Mouse (Mus musculus): ENCODE measurements at regions not wholly inside any gene's neighbourhood (a gene's known extent, or its start where the extent isn't known, plus 50 kb on each side); places are given as distances from the start of the nearest gene placed in this dataset.

DNA sequence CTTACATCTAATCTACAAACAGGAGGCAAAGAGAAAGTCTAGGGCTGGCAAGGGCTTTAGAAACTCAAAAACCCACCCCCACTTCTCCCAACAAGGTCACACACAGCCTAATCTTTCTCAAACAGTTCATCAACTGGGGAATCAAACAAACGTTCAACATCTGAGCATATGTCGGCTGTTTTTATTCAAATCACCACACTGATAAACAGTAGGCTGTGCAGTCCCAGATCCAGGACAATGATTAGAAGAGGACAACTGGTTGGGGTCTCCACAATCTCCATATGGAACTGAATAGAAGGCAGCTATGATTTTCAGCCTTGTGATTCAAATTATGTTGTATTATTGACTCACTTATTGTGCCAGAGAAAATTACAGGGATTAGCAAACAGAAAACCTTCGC is 193.1 kb upstream of the Clnk start:
- no peaks in the 10 kb centered on the region for H3K4me1 ChIP-seq (replicated peaks)
- H3K4me3 ChIP-seq (replicated peaks) = no peak overlapping the region
- H3K27ac ChIP-seq = no peak overlapping the region
- no peaks in the 10 kb centered on the region for H3K27me3 ChIP-seq (replicated peaks)
- H3K9ac ChIP-seq = no peak overlapping the region
- no peaks in the 10 kb centered on the region for H3K36me3 ChIP-seq
- 45% methylated on average over 3 of the region's 3 CpGs for WGBS
- no peaks in the 10 kb centered on the region for H3K9me3 ChIP-seq
- no peak overlapping the region for H3K4me2 ChIP-seq (replicated peaks)
- ATAC-seq = no peak

DNA sequence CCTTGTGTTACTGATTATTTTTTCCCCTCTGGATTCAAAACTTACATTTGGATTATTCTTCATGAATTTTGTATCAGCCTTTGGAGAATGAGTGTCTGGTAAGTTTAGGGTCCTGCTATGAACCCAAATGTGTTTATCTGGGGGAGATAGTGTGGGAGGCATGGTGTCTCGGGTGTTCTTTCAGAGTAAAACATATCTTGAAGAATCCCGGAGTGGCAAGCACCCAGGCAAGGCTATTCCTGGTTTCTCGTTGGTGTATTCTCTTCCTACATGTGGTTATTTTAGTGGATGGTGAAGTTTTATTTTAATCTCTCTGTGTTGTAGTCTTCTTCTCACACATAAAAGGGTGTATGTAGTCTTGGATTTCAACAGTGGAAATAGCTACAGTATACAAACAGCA is 186.4 kb upstream of the Clnk start:
- H3K4me1 ChIP-seq (replicated peaks) = no peaks in the 10 kb centered on the region
- H3K4me3 ChIP-seq (replicated peaks) = no peak overlapping the region
- WGBS = 83% methylated on average over 3 of the region's 3 CpGs
- H3K27me3 ChIP-seq (replicated peaks) = no peaks in the 10 kb centered on the region
- no peaks in the 10 kb centered on the region for H3K36me3 ChIP-seq
- no peak overlapping the region for H3K4me2 ChIP-seq (replicated peaks)
- no peak overlapping the region for H3K9ac ChIP-seq
- no peaks in the 10 kb centered on the region for H3K9me3 ChIP-seq
- H3K27ac ChIP-seq = no peak overlapping the region
- ATAC-seq = no peak

DNA sequence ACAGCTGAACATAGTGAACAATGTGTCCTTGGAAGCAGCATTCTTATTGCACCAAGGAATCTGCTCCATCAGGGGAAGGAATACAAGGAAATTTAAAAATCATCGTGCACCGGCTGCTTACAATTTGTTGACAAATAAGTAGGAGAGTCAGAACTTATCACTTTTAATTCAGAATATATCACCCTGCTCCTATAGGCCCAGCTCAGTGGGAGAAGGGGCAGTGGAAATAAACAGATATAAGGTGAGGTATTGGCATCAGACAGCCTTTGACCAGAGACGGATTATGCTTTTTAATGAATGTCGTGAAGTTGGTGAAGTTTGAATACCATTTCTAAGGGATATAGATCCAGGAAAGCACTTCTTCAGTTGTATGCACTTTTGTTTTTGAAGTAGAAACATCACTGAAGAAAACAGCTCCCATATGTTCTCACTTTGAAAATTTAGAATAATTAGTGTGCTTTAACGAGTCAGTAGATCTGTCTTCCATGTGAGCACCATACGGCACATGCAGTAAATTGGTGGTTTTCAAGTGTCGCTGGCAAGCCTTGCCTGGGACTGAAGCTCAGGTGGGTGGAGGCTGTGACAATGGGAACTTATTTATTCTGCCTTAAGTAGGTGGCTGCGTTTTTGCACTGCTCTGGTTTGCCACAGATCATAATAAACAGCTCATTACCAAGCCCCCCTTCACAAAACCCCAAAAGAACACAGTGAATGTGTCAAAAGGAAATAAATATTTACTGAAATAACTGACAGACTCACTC is 176.1 kb upstream of the Clnk start:
- no peak for ATAC-seq
- Histone ChIP-seq H3K9ac (no peak overlapping the region), H3K36me3 (no peaks in the 10 kb centered on the region), H3K4me2 (replicated peaks) (no peak overlapping the region), H3K4me1 (replicated peaks) (no peaks in the 10 kb centered on the region), H3K9me3 (no peaks in the 10 kb centered on the region), H3K4me3 (replicated peaks) (no peak overlapping the region), H3K27ac (no peak overlapping the region), H3K27me3 (replicated peaks) (no peaks in the 10 kb centered on the region)
- whole genome bisulfite sequencing = 76% methylated on average over 8 of the region's 8 CpGs

DNA sequence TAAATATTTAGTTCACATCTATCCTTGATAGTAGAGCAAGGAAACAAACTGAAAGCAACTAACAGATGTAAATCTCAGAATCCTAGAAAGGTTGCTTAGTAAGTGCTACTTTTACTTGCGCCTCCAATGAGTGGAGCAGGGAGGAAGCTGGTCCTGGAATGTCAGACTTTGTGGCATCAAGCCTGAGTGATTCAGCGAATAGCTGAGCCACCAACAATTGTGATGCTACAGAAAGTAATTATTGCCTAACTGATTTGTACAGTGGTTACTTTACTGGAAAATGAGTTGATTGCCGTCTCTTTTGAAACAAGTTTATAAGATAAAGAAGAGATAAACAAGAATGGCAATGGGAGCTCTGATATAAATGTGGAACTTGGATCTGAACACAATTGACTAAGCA is 173.9 kb upstream of the Clnk start:
- Histone ChIP-seq H3K4me2 (replicated peaks) (no peak overlapping the region), H3K9me3 (no peaks in the 10 kb centered on the region), H3K4me1 (replicated peaks) (no peaks in the 10 kb centered on the region), H3K27ac (no peak overlapping the region), H3K9ac (no peak overlapping the region), H3K27me3 (replicated peaks) (no peaks in the 10 kb centered on the region), H3K4me3 (replicated peaks) (no peak overlapping the region), H3K36me3 (no peaks in the 10 kb centered on the region)
- 87% methylated on average over 3 of the region's 3 CpGs for WGBS
- ATAC-seq = no peak

DNA sequence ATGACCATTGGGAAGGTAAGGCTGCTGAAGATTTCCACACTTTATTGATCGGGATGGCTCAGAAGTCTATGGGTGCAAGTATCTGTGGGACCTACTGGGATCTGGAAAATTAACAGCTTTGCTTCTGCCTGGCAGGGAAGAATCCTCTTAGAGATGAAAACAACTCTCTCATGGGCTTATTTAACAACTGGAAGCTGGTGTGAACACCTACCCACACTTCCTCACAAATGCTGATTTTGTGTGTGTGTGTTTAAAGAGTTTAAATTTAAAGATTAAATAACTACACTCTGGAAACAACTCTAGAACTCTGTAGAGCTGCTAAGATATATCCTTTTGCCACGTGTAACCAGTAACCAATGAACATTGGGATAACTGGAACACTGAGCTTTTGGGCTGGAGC is 172.5 kb upstream of the Clnk start:
- no peak overlapping the region for H3K4me3 ChIP-seq (replicated peaks)
- no peak for ATAC-seq
- no peak overlapping the region for H3K4me2 ChIP-seq (replicated peaks)
- H3K9ac ChIP-seq = no peak overlapping the region
- H3K36me3 ChIP-seq = no peaks in the 10 kb centered on the region
- 73% methylated on average over 2 of the region's 2 CpGs for WGBS
- H3K27me3 ChIP-seq (replicated peaks) = no peaks in the 10 kb centered on the region
- no peak overlapping the region for H3K27ac ChIP-seq
- no peaks in the 10 kb centered on the region for H3K4me1 ChIP-seq (replicated peaks)
- no peaks in the 10 kb centered on the region for H3K9me3 ChIP-seq

DNA sequence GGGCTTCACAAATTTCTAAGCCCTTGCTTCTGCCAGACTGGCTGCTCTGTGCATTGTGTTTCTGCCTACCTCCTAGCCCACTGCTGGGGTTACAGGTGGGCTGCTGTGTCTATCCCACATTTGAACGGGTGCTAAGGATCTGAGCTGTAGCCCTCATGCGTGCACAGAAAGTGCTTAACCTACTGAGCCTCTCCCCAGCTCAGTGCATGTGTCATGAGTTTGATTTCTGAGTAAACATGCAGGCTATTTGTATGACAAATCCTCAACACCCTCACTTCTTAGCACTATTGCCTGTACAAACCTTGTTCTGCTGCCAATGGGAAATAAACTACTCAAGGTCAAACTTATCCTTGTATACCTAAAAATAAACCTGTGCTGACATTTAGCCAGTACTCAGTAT is 163.9 kb upstream of the Clnk start:
- no peak overlapping the region for H3K4me3 ChIP-seq (replicated peaks)
- H3K36me3 ChIP-seq = no peaks in the 10 kb centered on the region
- H3K27me3 ChIP-seq (replicated peaks) = no peaks in the 10 kb centered on the region
- H3K27ac ChIP-seq = no peak overlapping the region
- no peak for ATAC-seq
- no peak overlapping the region for H3K4me2 ChIP-seq (replicated peaks)
- 70% methylated on average over 2 of the region's 2 CpGs for WGBS
- no peaks in the 10 kb centered on the region for H3K9me3 ChIP-seq
- H3K4me1 ChIP-seq (replicated peaks) = no peaks in the 10 kb centered on the region
- no peak overlapping the region for H3K9ac ChIP-seq

DNA sequence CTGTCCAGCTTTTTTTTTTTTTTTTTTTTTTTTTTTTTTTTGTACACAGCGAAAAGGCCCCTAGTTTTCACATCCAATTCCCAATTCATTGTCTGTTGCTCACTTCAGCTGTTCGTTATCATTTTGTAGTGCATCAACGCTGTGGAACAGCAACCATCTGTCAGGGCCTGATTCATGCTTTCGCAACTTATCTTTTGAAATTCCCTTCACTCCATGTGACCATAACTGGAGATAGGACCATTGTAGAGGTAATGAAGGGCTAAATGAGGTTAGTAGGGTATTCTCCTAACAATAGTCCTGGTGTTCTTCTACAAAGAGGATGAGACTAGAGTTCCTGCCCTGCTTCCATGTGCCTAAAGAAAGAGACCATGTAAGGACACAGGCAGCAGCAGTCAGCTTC is 146.6 kb upstream of the Clnk start:
- no peak overlapping the region for H3K9ac ChIP-seq
- 85% methylated on average over 4 of the region's 4 CpGs for WGBS
- no peak overlapping the region for H3K4me2 ChIP-seq (replicated peaks)
- H3K4me3 ChIP-seq (replicated peaks) = no peak overlapping the region
- H3K4me1 ChIP-seq (replicated peaks) = no peaks in the 10 kb centered on the region
- no peaks in the 10 kb centered on the region for H3K9me3 ChIP-seq
- no peak overlapping the region for H3K27ac ChIP-seq
- ATAC-seq = no peak
- H3K36me3 ChIP-seq = no peaks in the 10 kb centered on the region
- H3K27me3 ChIP-seq (replicated peaks) = no peaks in the 10 kb centered on the region

DNA sequence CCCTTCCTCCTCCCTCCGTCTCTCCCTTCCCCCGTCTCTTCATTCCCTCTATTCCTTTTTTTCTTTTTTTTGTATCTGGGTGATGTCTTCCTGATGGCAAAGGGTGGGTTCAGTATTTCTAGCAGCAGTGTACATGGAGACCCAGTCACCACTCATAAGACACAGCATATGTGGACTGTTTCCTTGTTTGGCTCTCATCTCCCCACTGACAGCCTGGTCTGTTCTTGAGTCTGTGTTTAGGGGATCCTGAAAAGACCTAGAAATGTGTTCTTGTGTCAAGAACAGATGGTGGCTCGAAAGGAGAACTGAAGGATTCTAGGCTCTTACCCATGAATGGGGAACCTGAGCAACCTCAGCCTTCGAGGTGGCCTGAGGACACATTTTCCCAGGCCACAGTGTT is 124.0 kb upstream of the Clnk start:
- no peak for ATAC-seq
- WGBS = 86% methylated on average over 4 of the region's 4 CpGs
- no peak overlapping the region for H3K9ac ChIP-seq

DNA sequence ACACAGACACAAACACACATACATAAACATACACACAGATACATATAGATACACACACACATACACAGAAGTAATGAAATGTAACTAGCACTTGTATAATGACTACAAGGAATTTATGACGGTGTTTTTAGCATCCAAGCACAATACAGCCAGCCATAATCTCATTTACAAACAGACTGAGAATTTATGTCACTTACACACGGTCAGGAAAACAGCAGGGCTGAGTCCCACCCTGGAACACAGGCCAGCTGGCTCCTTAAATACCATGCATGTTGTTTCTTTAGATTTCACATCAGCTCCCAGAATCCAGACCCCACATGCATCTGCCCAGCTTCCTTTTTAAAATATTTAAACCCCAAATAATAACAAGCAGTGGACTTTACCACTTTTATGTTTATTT is 123.1 kb upstream of the Clnk start:
- no peak overlapping the region for H3K9ac ChIP-seq
- H3K9me3 ChIP-seq = no peaks in the 10 kb centered on the region
- no peaks in the 10 kb centered on the region for H3K4me1 ChIP-seq (replicated peaks)
- no peaks in the 10 kb centered on the region for H3K36me3 ChIP-seq
- no peak for ATAC-seq
- H3K4me2 ChIP-seq (replicated peaks) = no peak overlapping the region
- H3K4me3 ChIP-seq (replicated peaks) = no peak overlapping the region
- H3K27ac ChIP-seq = no peak overlapping the region
- WGBS = 18% methylated on average over 2 of the region's 2 CpGs
- no peaks in the 10 kb centered on the region for H3K27me3 ChIP-seq (replicated peaks)

More for the DNA sequence above, 124.0 kb upstream of the Clnk start:
- H3K27ac ChIP-seq = no peak overlapping the region
- H3K4me3 ChIP-seq (replicated peaks) = no peak overlapping the region
- H3K4me2 ChIP-seq (replicated peaks) = no peak overlapping the region
- H3K9me3 ChIP-seq = no peaks in the 10 kb centered on the region
- H3K27me3 ChIP-seq (replicated peaks) = no peaks in the 10 kb centered on the region
- no peaks in the 10 kb centered on the region for H3K36me3 ChIP-seq
- no peaks in the 10 kb centered on the region for H3K4me1 ChIP-seq (replicated peaks)

DNA sequence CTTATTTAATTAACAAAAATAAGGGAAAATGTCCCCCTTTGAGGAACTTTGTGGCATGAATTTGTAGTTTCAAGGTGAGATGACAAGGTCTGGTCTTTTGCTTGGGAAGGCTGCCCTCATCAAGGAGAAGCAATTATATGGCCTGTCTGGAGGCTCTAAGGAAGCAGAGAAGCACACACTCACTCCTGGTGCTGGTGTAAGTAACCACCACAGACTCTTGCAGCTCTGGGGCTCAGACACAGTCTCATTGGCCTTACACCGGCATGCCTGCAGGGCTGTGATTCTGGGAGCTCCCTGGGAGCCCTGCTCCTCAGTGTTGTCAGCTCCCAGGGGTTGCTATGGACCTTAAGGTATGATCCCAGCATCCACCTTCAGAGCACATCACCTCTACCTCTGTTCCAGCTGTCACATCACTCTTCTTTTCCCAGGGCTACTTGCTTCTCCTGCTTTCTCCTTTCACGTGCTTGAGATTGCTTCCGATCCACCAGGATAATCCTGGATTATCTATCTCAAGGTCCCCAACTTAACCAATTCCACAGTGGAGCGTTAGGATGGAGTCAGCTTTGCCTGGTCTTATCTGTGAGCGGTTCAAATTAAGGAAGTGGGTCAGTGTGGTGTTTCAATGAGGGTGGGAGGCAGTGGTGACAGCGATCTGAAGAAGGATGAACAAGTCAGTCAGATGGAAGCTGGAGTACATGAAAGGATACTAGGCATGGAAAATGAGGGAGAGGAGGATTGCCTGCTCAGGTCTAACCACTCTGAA is 96.0 kb upstream of the Clnk start:
- no peak overlapping the region for H3K9ac ChIP-seq
- H3K4me2 ChIP-seq (replicated peaks) = no peak overlapping the region
- H3K36me3 ChIP-seq = no peaks in the 10 kb centered on the region
- 77% methylated on average over 6 of the region's 6 CpGs for WGBS
- ATAC-seq = no peak
- H3K27ac ChIP-seq = no peak overlapping the region
- H3K4me1 ChIP-seq (replicated peaks) = no peaks in the 10 kb centered on the region
- no peaks in the 10 kb centered on the region for H3K27me3 ChIP-seq (replicated peaks)
- no peak overlapping the region for H3K4me3 ChIP-seq (replicated peaks)
- H3K9me3 ChIP-seq = no peaks in the 10 kb centered on the region

DNA sequence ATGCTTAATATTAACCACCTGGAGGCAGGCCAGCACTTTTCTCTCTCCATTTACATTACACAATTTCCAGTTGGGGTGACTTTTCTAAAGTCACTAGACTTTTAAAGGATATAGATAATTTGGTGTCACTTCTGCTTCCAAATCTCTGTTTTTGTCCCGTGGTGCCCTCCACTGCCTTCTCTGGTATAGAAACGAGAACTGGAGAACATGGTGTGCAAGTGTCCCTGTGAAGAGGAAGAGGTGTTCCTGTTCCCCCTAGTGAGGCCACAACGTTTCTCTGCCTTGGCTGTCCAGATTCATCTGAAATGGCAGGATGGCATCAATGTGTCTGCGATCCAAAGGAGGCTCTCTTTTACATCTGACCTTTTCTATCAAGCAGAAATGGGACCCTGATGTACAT is 93.9 kb upstream of the Clnk start:
- Histone ChIP-seq H3K4me2 (replicated peaks) (no peak overlapping the region), H3K27me3 (replicated peaks) (no peaks in the 10 kb centered on the region), H3K9ac (no peak overlapping the region), H3K36me3 (no peaks in the 10 kb centered on the region), H3K9me3 (no peaks in the 10 kb centered on the region), H3K4me3 (replicated peaks) (no peak overlapping the region), H3K27ac (no peak overlapping the region), H3K4me1 (replicated peaks) (no peaks in the 10 kb centered on the region)
- no peak for ATAC-seq
- 80% methylated on average over 4 of the region's 4 CpGs for WGBS

DNA sequence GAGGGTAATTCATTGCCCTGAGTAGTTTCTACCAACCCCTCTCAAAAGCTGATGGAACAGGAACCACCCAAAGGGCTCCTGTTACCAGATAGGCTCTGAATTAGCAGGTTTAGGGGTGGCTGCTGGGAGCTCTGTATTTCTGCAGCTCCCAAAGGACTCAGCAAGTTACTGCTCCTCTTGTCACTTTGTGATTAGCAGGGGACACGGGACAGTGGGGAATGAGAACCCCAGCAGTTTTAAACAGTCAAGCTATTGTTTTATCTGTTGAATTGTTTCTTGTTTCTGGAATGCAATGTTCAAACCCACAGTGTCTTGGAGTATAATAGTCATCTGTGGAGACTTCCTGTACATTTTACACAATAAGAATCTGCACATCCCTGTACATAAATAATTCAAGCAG is 90.4 kb upstream of the Clnk start:
- H3K4me2 ChIP-seq (replicated peaks) = no peak overlapping the region
- no peaks in the 10 kb centered on the region for H3K36me3 ChIP-seq
- H3K27me3 ChIP-seq (replicated peaks) = no peaks in the 10 kb centered on the region
- H3K27ac ChIP-seq = no peak overlapping the region
- WGBS = 60% methylated on average over 1 of the region's 1 CpGs
- H3K4me1 ChIP-seq (replicated peaks) = no peaks in the 10 kb centered on the region
- no peak for ATAC-seq
- H3K9me3 ChIP-seq = no peaks in the 10 kb centered on the region
- no peak overlapping the region for H3K4me3 ChIP-seq (replicated peaks)
- no peak overlapping the region for H3K9ac ChIP-seq

DNA sequence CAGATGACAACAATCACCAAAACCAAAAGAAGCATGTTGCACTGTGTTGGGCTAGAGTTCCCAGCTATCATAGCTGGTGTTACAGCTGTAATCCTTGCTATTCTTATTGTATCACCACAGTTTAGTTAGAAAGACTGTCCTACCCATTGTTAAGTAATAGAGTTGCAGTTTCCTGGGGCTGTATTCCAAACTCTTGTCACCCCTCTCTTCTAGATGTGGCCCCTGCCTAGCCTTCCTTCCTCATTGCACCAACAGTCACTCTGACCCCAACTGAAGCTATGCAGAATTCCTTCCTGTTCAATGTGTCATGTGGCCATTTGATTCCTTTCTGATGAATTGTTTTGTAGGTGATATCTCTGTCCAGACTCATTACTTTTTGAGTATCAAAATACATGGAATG is 87.8 kb upstream of the Clnk start:
- Histone ChIP-seq H3K9ac (no peak overlapping the region), H3K4me3 (replicated peaks) (no peak overlapping the region), H3K27ac (no peak overlapping the region), H3K36me3 (no peaks in the 10 kb centered on the region), H3K9me3 (no peaks in the 10 kb centered on the region), H3K4me1 (replicated peaks) (no peaks in the 10 kb centered on the region), H3K27me3 (replicated peaks) (no peaks in the 10 kb centered on the region), H3K4me2 (replicated peaks) (no peak overlapping the region)
- no peak for ATAC-seq
